Mouse (Mus musculus): Measurements from ENCODE around the gene Cacna1c.
A peak's percentile ranks its signal among the peaks of the same experiment; 100 is the strongest.

The Cacna1c gene

GRCm38 (mm10) chr6:119196382-119197305 lies at the start of gene Cacna1c:
Cacna1c (minus strand) TSS chr6:119196418.
- DNase-seq (ENCODE audit: extremely low spot score): no peak

- DNase-seq (ENCODE audit: extremely low spot score): no peak
Observed at GRCm38 (mm10) chr6:119240871-119241705, 44.9 kb upstream of the Cacna1c start.

- DNase-seq (ENCODE audit: extremely low spot score): no peak
Observed at GRCm38 (mm10) chr6:119240256-119240655, 44.0 kb upstream of the Cacna1c start.

- DNase-seq (ENCODE audit: extremely low spot score): no peak
Observed at GRCm38 (mm10) chr6:119239341-119240005, 43.3 kb upstream of the Cacna1c start.

GRCm38 (mm10) chr6:119237427-119237989 lies 41.3 kb upstream of the Cacna1c start:
- DNase-seq (ENCODE audit: extremely low spot score): no peak

GRCm38 (mm10) chr6:119236241-119236640 lies 40.0 kb upstream of the Cacna1c start, which contains the start of gene Cacna2d4:
Cacna2d4 (plus strand) TSS chr6:119236526.
- no peak for DNase-seq (ENCODE audit: extremely low spot score)

GRCm38 (mm10) chr6:119235441-119235840 lies 39.2 kb upstream of the Cacna1c start:
- no peak for DNase-seq (ENCODE audit: extremely low spot score)

GRCm38 (mm10) chr6:119233066-119233465 lies 36.8 kb upstream of the Cacna1c start:
- peak; percentile 40 for DNase-seq (ENCODE audit: extremely low spot score)

- DNase-seq (ENCODE audit: extremely low spot score): no peak
Observed at GRCm38 (mm10) chr6:119228861-119229603, 32.8 kb upstream of the Cacna1c start.

GRCm38 (mm10) chr6:119227001-119227400 lies 30.8 kb upstream of the Cacna1c start:
- DNase-seq (ENCODE audit: extremely low spot score): no peak

GRCm38 (mm10) chr6:119225731-119226130 lies 29.5 kb upstream of the Cacna1c start:
- DNase-seq (ENCODE audit: extremely low spot score): no peak

GRCm38 (mm10) chr6:119225226-119225625 lies 29.0 kb upstream of the Cacna1c start:
- no peak for DNase-seq (ENCODE audit: extremely low spot score)

GRCm38 (mm10) chr6:119224451-119225195 lies 28.4 kb upstream of the Cacna1c start:
- no peak for DNase-seq (ENCODE audit: extremely low spot score)

GRCm38 (mm10) chr6:119220297-119220696 lies 24.1 kb upstream of the Cacna1c start:
- peak; percentile 51 for DNase-seq (ENCODE audit: extremely low spot score)

GRCm38 (mm10) chr6:119219237-119219870 lies 23.1 kb upstream of the Cacna1c start:
- DNase-seq (ENCODE audit: extremely low spot score): no peak

- no peak for DNase-seq (ENCODE audit: extremely low spot score)
Observed at GRCm38 (mm10) chr6:119218591-119218990, 22.4 kb upstream of the Cacna1c start.

- no peak for DNase-seq (ENCODE audit: extremely low spot score)
Observed at GRCm38 (mm10) chr6:119217661-119218060, 21.4 kb upstream of the Cacna1c start.

GRCm38 (mm10) chr6:119215040-119215613 lies 18.9 kb upstream of the Cacna1c start:
- no peak for DNase-seq (ENCODE audit: extremely low spot score)

GRCm38 (mm10) chr6:119214190-119214589 lies 18.0 kb upstream of the Cacna1c start:
- no peak for DNase-seq (ENCODE audit: extremely low spot score)
